Mouse (Mus musculus) midbrain, embryonic 11.5 days (tissue): ENCODE results near the gene Lin7b. TPM values are rescaled to one million over a fixed set of nuclear protein-coding genes. Genes with fewer than 3 reads are reported as not detected.
A peak's percentile ranks its signal among the peaks of the same experiment; 100 is the strongest.
"Not testable (repeated sequence)": the region's sequence is repeated elsewhere in the genome, so short reads cannot be mapped to it uniquely, and the experiment has no call there.

Experiments
- ATAC-seq: fragments of 200-750 bp; cut with Nextera tagmentation; 2 replicates; pipeline ENCODE4 v1.8.0; 2017; ENCODE audit warnings: moderate TSS enrichment, moderate library complexity; ENCODE audit not compliant: low FRiP score
- DNase-seq: peaks from one replicate; pipeline ENCODE4 v3.0.0; 2015; ENCODE audit warnings: low spot score; ENCODE audit errors: missing footprints
- H3K27ac ChIP-seq: fragments of 300-500 bp; sonication (generic); 2 replicates; pipeline ENCODE4 v1.5.1; 2014; ENCODE audit warnings: low read depth, low read length
- H3K27me3 ChIP-seq: fragments of 300-500 bp; sonication (generic); 2 replicates; pipeline ENCODE4 v1.6.1; 2014; ENCODE audit warnings: mild to moderate bottlenecking, low read length, moderate library complexity, mixed read lengths; ENCODE audit not compliant: control insufficient read depth, insufficient read depth
- H3K36me3 ChIP-seq: fragments of 300-500 bp; sonication (generic); 2 replicates; pipeline ENCODE4 v1.6.1; 2014; ENCODE audit warnings: mild to moderate bottlenecking, low read length, moderate library complexity, mixed read lengths; ENCODE audit not compliant: control insufficient read depth, insufficient read depth
- H3K4me1 ChIP-seq: fragments of 300-500 bp; sonication (generic); 2 replicates; pipeline ENCODE4 v1.6.1; 2014; ENCODE audit warnings: low read length; ENCODE audit not compliant: control insufficient read depth, insufficient read depth
- H3K4me2 ChIP-seq: fragments of 300-500 bp; sonication (generic); 2 replicates; pipeline ENCODE4 v1.6.1; 2014; ENCODE audit warnings: mild to moderate bottlenecking, moderate library complexity
- H3K4me3 ChIP-seq: fragments of 300-500 bp; sonication (generic); 2 replicates; pipeline ENCODE4 v1.5.1; 2014; ENCODE audit warnings: low read depth, low read length
- H3K9ac ChIP-seq: fragments of 300-500 bp; sonication (generic); 2 replicates; pipeline ENCODE4 v1.6.1; 2014; ENCODE audit warnings: low read length
- H3K9me3 ChIP-seq: fragments of 300-500 bp; sonication (generic); 2 replicates; pipeline ENCODE4 v1.6.1; 2016; ENCODE audit warnings: low read length; ENCODE audit not compliant: control insufficient read depth
- WGBS: fragments of 180-500 bp; shearing (Covaris S2); extraction: QIAGEN DNeasy Blood & Tissue Kit; methylation state at CpG from one replicate; pipeline ENCODE4 v1.1.7; 2014; 5-methylcytosine and 5-hydroxymethylcytosine counted together
- polyA plus RNA-seq: library from polyadenylated mRNA; unstranded; fragments of >200 nt; fragmentation: Nextera tagmentation; extraction: Ambion mirVana; gene quantifications from 2 replicates; pipeline ENCODE4 v1.2.1, GENCODE M21; 2014

Lin7b gene
- polyA plus RNA-seq, 1 experiment from 2014 or later = 0.75 TPM

DNA sequence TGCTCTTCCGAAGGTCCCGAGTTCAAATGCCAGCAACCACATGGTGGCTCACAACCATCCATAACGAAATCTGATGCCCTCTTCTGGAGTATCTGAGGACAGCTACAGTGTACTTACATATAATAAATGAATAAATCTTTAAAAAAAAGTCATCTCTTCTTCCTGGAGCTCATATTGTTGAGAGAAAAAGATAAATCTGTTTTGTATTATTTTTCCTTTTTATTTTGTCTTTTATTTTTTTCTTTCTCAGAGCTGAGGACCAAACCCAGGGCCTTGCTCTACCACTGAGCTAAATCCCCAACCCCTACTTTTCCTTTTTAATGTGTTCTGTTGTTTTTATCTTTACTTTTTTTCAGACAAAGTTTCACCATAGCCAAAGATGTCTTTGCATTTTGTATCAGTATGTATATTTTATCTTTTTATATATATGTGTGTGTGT is 26.0 kb upstream of the Lin7b start:
- ATAC-seq = peak; percentile 22; the same call in 1 of the 2 replicates
- H3K4me2 ChIP-seq = peak overlapping the region; percentile 49
- H3K27ac ChIP-seq, H3K36me3 ChIP-seq, H3K9ac ChIP-seq, H3K9me3 ChIP-seq, DNase-seq, H3K27me3 ChIP-seq: not testable (repeated sequence)
- H3K4me1 ChIP-seq = peaks cover 14% of the 10 kb centered on the region
- WGBS = 10% methylated on average over 3 of the region's 3 CpGs
- H3K4me3 ChIP-seq = peak overlapping the region; percentile 85

DNA sequence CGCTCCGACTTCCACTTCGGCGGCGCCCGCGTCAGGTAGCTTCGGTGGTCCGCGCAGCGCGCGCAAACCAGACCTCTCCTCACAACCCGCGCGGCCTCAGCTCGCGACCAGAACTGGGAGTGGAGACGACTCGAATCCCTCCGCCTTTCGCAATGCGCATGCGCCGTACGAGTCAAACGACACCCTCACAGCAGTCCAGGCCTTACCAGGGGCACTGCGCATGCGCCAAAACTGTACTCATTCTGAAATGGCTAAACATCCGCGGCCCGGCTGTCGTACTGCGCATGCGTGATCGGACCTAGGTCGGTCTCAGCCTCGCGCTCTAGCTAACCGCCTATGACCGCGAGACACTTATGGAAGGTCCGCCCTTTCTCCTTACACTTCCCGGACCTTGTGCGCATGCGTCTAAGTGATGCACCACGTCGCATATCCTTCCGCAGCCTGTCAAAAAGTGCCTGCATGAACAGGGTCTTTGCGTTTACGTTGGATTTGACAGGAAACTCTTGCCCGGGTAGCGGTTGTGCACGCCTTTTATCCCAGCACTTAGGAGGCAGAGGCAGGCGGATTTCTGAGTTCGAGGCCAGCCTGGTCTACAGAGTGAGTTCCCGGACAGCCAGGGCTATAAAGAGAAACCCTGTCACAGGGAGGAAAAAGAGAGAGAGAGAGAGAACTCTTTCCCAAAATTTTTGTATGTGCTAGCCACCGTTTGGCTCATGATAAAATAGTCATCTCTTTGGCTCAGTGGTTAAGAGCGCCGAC is 25.4 kb upstream of the Lin7b start, which contains the start of gene Snrnp70:
TSS of gene Snrnp70 (minus strand) at position 165 of the 759 bp plus-strand sequence.
- DNase-seq (peak; percentile 100), ATAC-seq (peak; percentile 97)
- no peaks in the 10 kb centered on the region for H3K27me3 ChIP-seq
- H3K4me3 ChIP-seq = peak within 1 kb of the TSS; percentile 85
- peak within 1 kb of the TSS; percentile 94 for H3K9ac ChIP-seq
- H3K9me3 ChIP-seq = no peaks in the 10 kb centered on the region
- H3K4me2 ChIP-seq = peak within 1 kb of the TSS; percentile 88
- 2% methylated on average over 60 of the region's 60 CpGs for WGBS
- peak within 1 kb of the TSS; percentile 98 for H3K27ac ChIP-seq
- peaks cover 14% of the 10 kb centered on the region for H3K4me1 ChIP-seq
- H3K36me3 ChIP-seq = peaks cover 2% of the 10 kb centered on the region; the same call in 1 of the 2 replicates

DNA sequence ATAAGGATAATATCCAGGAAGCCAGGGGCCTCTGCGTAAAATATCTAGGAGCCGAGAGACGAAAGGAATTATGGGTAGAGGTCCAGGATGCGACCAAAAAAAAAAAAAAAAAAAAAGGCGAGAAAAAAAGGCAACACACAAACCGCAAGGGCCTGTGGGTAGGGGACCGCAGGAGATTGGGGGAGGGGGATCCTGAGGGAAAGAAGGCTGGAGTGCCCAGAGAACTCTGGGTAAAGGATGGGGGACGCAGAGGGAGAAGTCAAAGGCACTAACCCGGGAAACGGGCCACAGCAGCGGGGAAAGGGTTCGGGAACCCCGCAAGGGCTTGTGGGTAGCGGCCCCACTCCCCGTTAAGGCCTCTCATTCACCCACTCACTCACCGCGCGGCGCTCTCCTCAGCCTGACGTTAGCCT is 24.8 kb upstream of the Lin7b start:
- no peak for DNase-seq
- no peaks in the 10 kb centered on the region for H3K9me3 ChIP-seq
- WGBS = under 1% methylated on average over 19 of the region's 20 CpGs

DNA sequence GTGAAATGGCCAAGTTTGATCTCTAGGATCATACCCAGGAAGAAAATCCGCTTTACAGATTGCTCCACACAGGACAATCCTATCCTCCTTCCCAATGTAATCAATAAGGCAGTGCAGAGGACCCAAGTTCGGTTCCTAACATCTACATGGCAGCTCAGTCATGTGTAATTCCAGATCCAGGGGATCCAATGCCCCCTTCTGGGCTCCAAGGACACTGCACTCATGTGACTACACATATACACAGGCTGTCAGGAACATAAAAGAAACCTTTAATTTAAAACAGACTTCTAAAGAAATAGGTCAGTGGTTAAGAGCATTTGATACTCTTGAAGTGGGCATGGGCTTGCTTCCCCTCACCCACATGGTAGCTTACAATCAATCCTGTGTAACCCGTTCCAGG is 15.7 kb upstream of the Lin7b start:
- Histone ChIP-seq H3K27me3 (no peaks in the 10 kb centered on the region), H3K9ac (no peak overlapping the region), H3K27ac (no peak overlapping the region), H3K4me2 (no peak overlapping the region), H3K4me3 (no peak overlapping the region), H3K36me3 (peaks cover 64% of the 10 kb centered on the region), H3K9me3 (no peaks in the 10 kb centered on the region), H3K4me1 (no peaks in the 10 kb centered on the region)
- ATAC-seq = no peak
- DNase-seq = no peak
- 90% methylated on average over 3 of the region's 3 CpGs for WGBS

More for the DNA sequence above, 24.8 kb upstream of the Lin7b start:
- Histone ChIP-seq H3K27ac (peak overlapping the region; percentile 98), H3K4me1 (peaks cover 14% of the 10 kb centered on the region), H3K27me3 (no peaks in the 10 kb centered on the region), H3K4me2 (peak overlapping the region; percentile 88), H3K36me3 (peaks cover 6% of the 10 kb centered on the region; the same call in 1 of the 2 replicates), H3K4me3 (peak overlapping the region; percentile 85), H3K9ac (peak overlapping the region; percentile 94)
- ATAC-seq = peak; percentile 81

DNA sequence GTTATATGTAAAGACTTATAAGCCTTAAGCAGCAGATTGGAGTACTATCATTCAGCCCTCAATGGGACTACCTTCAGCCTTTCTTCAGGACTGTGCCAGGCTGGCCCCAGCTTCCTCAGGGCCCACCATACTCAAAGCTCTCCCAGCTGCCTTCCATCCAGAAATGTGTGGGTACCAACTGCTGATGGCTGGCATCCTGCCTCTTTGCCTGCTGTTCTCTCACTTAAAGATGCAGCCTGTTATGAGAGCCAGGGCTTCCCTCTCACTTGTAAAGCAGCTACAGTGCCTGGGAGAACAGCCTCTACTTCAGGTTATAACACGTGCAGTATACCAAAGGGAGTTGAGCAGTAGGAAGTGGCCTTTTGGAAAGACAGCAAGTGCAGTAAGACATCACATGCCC is 5.7 kb upstream of the Lin7b start:
- DNase-seq = no peak
- 89% methylated on average over 1 of the region's 1 CpGs for WGBS
- H3K4me1 ChIP-seq = no peaks in the 10 kb centered on the region
- no peak overlapping the region for H3K9ac ChIP-seq
- no peak for ATAC-seq
- H3K4me3 ChIP-seq = no peak overlapping the region
- H3K36me3 ChIP-seq = peaks cover 52% of the 10 kb centered on the region
- no peaks in the 10 kb centered on the region for H3K27me3 ChIP-seq
- H3K27ac ChIP-seq = no peak overlapping the region
- H3K9me3 ChIP-seq = no peaks in the 10 kb centered on the region
- H3K4me2 ChIP-seq = no peak overlapping the region

DNA sequence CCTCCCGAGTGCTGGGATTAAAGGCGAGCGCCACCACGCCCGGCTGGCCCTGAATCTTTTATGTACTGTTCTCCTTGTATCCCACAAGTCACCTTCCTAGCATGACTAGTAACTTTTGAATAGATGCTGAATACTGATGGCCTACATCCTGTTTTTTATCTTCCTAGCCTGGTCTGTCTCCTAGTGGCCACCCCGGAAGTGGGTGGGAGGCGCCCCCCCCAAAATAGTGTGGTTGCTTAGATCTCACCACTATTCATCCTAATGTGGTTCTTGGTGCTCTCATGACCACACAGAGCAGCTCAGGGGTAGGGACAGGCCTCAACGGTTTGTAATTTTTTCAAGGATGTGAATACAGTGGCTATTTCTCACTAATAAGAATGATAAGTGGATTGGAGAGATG is 4.2 kb upstream of the Lin7b start:
- H3K4me1 ChIP-seq = peaks cover 11% of the 10 kb centered on the region
- ATAC-seq (no peak), DNase-seq (no peak)
- no peak overlapping the region for H3K27ac ChIP-seq
- H3K9ac ChIP-seq = no peak overlapping the region
- peaks cover 39% of the 10 kb centered on the region for H3K36me3 ChIP-seq
- H3K4me3 ChIP-seq = no peak overlapping the region
- no peaks in the 10 kb centered on the region for H3K9me3 ChIP-seq
- H3K4me2 ChIP-seq = no peak overlapping the region
- WGBS = 93% methylated on average over 8 of the region's 8 CpGs
- peaks cover 6% of the 10 kb centered on the region; the same call in 1 of the 2 replicates for H3K27me3 ChIP-seq

DNA sequence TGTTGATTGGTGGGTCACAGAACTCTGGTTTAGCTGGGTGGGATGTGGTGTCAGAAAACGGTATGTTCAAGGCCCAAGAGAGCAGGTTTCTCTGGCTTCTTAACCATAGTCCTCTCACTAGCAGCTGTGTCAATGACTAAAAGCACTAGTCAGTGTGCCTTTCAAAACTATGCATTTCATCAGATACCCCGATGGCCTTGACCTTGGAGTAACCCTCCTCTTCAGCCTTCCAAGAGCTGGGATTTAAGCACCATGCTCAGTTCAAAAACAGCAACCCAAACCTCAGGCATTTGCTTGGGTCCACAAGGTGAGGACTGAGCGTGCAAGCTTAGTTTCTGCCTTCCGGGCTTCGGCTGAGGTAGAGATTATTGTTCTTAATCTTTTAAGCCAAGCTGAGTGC is 2.0 kb upstream of the Lin7b start:
- H3K9ac ChIP-seq = no peak overlapping the region
- no peak overlapping the region for H3K4me2 ChIP-seq
- peaks cover 17% of the 10 kb centered on the region for H3K4me1 ChIP-seq
- H3K9me3 ChIP-seq = no peaks in the 10 kb centered on the region
- WGBS = 87% methylated on average over 5 of the region's 5 CpGs
- ATAC-seq = no peak
- no peak overlapping the region for H3K4me3 ChIP-seq
- no peak overlapping the region for H3K27ac ChIP-seq
- peaks cover 23% of the 10 kb centered on the region for H3K27me3 ChIP-seq
- no peak for DNase-seq
- peaks cover 23% of the 10 kb centered on the region for H3K36me3 ChIP-seq

DNA sequence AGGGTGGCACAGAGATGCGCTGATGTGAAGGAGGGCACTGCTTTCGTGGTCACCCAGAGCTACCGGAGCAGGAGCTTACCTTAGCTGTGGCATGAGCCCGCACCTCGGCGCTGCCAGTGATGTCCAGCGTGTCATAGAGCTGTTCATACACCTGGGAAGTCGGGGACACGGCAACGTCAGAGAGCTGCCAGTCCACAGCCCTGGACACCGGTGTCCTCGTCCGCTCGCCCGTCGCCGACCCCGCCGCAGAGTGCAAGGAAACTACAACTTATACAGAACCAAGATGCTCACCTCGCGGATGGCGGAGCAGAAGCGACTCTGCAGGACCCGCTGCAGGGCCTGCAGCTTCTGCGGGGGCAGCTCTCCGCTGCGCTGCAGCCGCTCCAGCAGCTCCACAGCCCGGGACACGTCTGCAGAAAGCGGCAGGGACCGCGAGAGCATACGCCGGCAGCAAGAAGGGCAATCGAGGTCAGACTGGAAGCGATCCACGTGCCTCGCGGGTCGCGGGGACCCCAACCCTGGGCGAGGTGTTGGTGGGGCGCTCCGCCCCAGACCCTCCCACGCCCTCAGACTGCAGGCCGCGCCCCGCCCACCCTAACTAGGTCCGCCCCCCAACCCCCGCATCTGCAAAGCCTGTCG is 428 bp downstream of the Lin7b start:
- Histone ChIP-seq H3K27ac (no peak overlapping the region), H3K36me3 (peaks cover 7% of the 10 kb centered on the region; the same call in 1 of the 2 replicates), H3K4me3 (peak overlapping the region; percentile 45), H3K4me2 (peak overlapping the region; percentile 83), H3K27me3 (peaks cover 28% of the 10 kb centered on the region), H3K4me1 (peaks cover 25% of the 10 kb centered on the region), H3K9me3 (no peaks in the 10 kb centered on the region), H3K9ac (peak overlapping the region; percentile 58)
- DNase-seq (no peak), ATAC-seq (no peak)
- 7% methylated on average over 52 of the region's 52 CpGs for whole genome bisulfite sequencing
